Mouse (Mus musculus) layer of hippocampus, postnatal 10 days (tissue): ENCODE data around the gene Tom1l1. TPM values are rescaled to one million over a fixed set of nuclear protein-coding genes. Genes with fewer than 3 reads are reported as not detected.

Source experiments
- DNase-seq, 2 experiments: peaks; one replicate each; pipeline ENCODE4 v3.0.0; 2021; ENCODE audit warnings: low spot score in 2 of 2
- total RNA-seq, 2 experiments: library from RNA; stranded (reverse); gene quantifications; 2 replicates each; pipeline ENCODE4 v1.2.3; 2021

The Tom1l1 gene
- total RNA-seq, 2 experiments from 2014 or later, result 18.3 to 19.3 TPM

GRCm38 (mm10) chr11:90622500-90622899 is 65.7 kb downstream of the Tom1l1 start:
- DNase-seq, result no peak

- DNase-seq, result no peak
These were observed 66.1 kb downstream of the Tom1l1 start for GRCm38 (mm10) chr11:90622044-90622443.

GRCm38 (mm10) chr11:90616431-90616830 is 71.7 kb downstream of the Tom1l1 start:
- DNase-seq, result no peak

DNA sequence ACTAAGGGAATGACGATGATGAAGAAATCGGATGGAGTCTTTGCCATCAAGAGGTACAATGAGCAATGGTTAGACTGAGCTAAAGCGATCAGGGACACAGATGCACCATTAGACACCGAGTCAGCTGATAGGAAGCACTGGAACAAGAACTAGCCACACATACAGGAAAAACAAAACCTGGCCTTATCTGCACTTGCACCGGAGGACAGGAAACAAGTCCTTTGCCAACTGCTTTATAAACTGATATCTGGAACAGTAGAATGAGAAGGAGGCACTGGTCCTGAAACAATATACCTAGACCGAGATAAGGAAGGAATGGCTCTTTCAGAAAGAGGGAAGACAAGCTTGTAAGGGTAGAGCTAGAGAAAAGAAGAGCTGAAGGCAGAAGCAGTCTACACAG is 73.4 kb downstream of the Tom1l1 start:
- no peak for DNase-seq

- no peak for DNase-seq
These were observed 76.0 kb downstream of the Tom1l1 start for GRCm38 (mm10) chr11:90612118-90612517.

DNA sequence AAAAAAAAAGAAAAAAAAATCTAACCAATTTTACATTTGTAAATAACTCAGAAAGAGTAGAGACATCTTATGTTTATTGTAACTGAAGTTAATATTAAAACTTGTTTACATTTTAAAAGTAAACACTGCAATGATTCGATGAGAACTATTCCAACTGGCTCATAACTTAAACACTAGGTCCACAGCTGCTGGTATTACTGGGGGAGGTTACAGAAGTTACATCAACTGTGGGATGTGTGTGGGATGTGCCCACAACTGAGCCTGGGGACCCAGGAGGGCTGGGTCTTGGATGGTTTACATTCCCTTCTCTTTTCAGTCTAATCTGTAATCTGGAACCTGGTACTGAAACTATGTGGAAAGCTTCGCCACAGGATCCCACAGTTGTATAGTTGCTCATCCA is 85.1 kb downstream of the Tom1l1 start:
- DNase-seq, result no peak

- DNase-seq, result no peak
These were observed 92.3 kb downstream of the Tom1l1 start for GRCm38 (mm10) chr11:90595826-90596225.

Other genes with a start within 250 kb of the Tom1l1 start
- 1 to 10 TPM; 9.3 to 9.8 TPM for gene Stxbp4, start 50.3 kb downstream of the Tom1l1 start, total RNA-seq
- gene Cox11, start 50.2 kb downstream of the Tom1l1 start, total RNA-seq, result 10 to 100 TPM; 23.1 to 26.6 TPM